Mouse (Mus musculus): ENCODE results near the gene Tbc1d22a.

DNA sequence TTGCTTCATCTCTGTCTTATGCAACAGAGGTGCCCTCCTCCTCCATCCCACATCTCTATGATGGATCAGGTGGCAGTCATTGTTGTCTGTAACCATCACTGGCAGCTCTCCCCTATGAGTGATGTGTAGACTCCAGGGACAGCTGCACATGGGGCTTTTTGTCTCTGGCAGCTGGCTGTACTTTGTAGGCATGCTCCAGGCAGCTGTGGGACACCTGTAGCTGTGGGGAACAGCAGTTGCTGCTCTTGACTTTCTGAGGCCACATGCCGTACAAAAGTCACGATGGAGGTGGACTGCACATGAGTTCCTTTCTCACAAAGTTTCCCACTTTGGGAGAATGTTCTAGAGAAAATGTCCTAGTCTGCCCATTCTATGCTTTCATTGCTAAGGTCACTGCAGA lies 223.1 kb downstream of the Tbc1d22a start:
- TF ChIP-seq CTCF (IDR thresholded peaks at IDR 0.05; ENCODE audit: extremely low read depth, insufficient read length, insufficient replicate concordance, low read depth, low read length) (no peak), POLR2A (IDR thresholded peaks at IDR 0.05; ENCODE audit: low read depth, low read length) (no peak)
